Mouse (Mus musculus) thymus, postnatal 36 days (tissue): Measurements from ENCODE around the gene Cyp2c37.
"Not testable (repeated sequence)": the region's sequence is repeated elsewhere in the genome, so short reads cannot be mapped to it uniquely, and the experiment has no call there.

Source experiments
- DNase-seq, 2 experiments: peaks; one replicate each; pipeline ENCODE4 v3.0.0; 2022; ENCODE audit warnings: mixed read lengths in 2 of 2

The Cyp2c37 gene

GRCm38 (mm10) chr19:39992140-39992539, at the start of gene Cyp2c37:
Gene Cyp2c37, plus strand, starts transcription at chr19:39992424.
- not testable (repeated sequence) for DNase-seq

DNA sequence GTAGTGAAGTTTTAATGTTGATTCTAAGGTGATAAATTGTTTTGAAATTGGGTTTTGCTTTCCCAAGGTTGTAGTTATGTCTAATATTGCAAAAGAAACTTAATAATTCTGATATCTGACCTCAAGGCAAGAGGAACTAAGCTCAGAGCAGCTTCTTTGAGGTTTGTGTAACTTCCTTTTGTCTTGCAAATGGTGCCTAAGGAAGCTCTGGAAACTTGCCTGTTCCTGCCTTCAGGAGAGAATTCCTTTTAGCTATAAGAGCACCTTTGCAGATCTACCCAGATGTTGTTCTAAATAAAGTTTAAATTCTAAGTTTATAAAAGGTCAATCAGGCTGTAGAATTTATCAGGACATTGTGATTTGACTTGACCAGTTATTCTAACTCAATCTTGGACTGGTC, 31.4 kb upstream of the Cyp2c37 start:
- DNase-seq, result not testable (repeated sequence)

GRCm38 (mm10) chr19:39971096-39971495, 21.1 kb upstream of the Cyp2c37 start:
- DNase-seq, result not testable (repeated sequence)

DNA sequence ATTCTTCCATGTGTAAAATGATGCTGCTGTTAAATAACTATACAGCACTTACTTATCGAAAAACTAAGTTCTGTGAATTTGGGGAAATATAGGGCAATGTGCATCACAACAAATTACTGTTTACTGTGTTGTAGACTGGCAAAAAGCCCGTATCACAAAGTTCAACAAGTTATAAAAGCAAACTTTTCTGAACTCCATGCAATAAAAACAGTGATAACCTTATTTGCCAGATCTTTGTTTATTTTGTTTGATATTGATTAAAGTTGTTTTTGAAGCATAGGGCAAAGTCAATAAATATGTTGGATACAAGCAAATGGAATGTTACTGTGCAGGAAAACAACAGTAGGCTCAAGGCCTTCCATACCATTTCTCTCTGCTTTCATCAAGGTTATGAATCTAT, 2.8 kb upstream of the Cyp2c37 start:
- DNase-seq, result no peak
